Mouse (Mus musculus): ENCODE measurements around the gene Maco1. TPM values are rescaled to one million over a fixed set of nuclear protein-coding genes. Genes with fewer than 3 reads are reported as not detected.
A peak's percentile ranks its signal among the peaks of the same experiment; 100 is the strongest.

The Maco1 gene
- polyA plus RNA-seq, 1 experiment from 2014 or later, result 34.4 TPM

DNA sequence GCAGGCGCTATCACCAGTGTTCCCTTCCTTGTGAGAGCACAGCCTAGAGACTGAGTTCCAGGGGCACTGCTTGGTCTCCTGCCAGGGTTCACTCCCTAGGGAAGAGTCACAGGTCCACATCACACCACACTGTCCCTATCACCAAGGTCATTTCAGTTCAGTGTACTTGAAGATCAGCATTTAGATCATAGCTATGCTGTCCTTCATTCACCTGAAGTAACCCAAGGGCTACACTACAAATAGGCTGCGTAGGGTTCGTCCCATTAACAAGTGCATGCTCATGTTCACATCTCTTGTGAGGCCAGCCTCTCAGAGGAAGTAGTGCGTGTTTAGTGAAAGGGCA lies 38.9 kb downstream of the Maco1 start:
- Histone ChIP-seq H3K36me3 (ENCODE audit: insufficient read depth) (peaks cover 51% of the 10 kb centered on the region), H3K4me3 (ENCODE audit: low read depth, low read length) (no peak overlapping the region), H3K9me3 (ENCODE audit: low read depth, low read length) (no peaks in the 10 kb centered on the region), H3K27me3 (ENCODE audit: insufficient read depth, low read length) (no peaks in the 10 kb centered on the region), H3K4me1 (ENCODE audit: insufficient read depth) (no peaks in the 10 kb centered on the region), H3K27ac (ENCODE audit: low read depth) (no peak overlapping the region), H3K9ac (no peak overlapping the region), H3K4me2 (no peak overlapping the region)
- no peak for TF ChIP-seq CTCF (IDR thresholded peaks at IDR 0.05; ENCODE audit: low read depth)
- 90% methylated on average over 4 of the region's 4 CpGs for WGBS
- DNase-seq (no peak), ATAC-seq (ENCODE audit: insufficient read depth) (no peak)

DNA sequence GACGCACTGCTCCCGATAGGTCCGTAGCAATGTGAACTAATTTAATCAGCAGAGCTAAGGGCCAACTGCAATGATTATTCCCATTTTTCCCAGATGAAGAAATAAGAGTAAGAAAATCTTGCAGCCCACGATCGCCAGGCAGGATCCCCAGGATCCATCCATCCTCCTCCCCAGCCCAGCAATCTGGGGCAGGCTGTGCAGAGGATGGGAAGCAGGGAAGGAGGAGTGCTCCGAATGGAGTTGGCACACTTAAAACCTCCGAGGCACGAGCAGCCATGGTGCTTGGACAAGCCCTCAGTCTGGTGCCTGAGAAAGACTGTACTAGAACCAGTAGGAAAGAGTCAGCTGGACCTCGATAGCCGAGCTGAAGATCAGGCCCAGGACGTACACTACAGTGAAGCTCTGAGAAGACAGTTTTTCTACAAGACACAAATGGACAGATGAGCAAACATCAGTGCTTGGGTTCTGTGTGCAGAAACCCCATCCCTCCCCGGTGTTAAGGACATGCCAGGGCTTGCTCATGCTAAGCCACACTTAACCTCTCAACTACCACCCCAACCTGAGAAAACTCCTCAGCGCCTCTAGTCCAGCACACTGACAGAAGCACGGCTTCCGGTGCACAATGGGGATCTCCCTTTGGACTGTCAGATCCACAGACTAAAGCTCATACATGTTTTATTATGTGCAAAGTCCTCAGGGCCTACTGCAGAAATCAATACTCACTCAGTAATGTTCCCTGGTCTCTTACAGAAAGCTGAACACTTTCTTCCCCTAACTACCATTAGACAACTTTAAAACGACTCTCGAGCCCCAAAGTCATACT lies 39.5 kb downstream of the Maco1 start:
- Histone ChIP-seq H3K9me3 (ENCODE audit: low read depth, low read length) (no peaks in the 10 kb centered on the region), H3K4me3 (ENCODE audit: low read depth, low read length) (no peak overlapping the region), H3K4me2 (no peak overlapping the region), H3K27ac (ENCODE audit: low read depth) (no peak overlapping the region), H3K27me3 (ENCODE audit: insufficient read depth, low read length) (no peaks in the 10 kb centered on the region), H3K9ac (no peak overlapping the region), H3K4me1 (ENCODE audit: insufficient read depth) (no peaks in the 10 kb centered on the region), H3K36me3 (ENCODE audit: insufficient read depth) (peaks cover 57% of the 10 kb centered on the region)
- no peak for ATAC-seq (ENCODE audit: insufficient read depth)
- no peak for TF ChIP-seq CTCF (IDR thresholded peaks at IDR 0.05; ENCODE audit: low read depth)
- 87% methylated on average over 17 of the region's 17 CpGs for WGBS
- no peak for DNase-seq

DNA sequence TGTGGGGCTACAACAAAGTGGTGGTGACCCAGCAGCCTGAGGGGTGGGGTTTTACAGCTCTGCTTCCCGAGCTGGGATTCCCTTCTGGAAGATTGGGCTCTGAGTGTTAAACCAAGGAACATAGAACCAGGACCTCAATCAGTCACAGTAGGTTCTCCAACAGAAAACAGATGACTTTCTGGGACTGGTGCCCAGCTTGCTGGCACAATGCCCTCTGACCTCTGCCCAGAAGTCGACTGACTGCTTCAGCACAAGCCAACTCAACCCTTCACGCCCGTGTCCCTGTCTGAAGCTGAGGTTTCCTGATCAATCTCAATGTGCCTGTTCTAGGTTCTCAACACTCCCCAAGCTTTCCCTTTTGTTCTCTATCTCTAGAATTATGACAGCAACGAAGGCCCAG lies 48.4 kb downstream of the Maco1 start:
- Histone ChIP-seq H3K9ac (no peak overlapping the region), H3K4me2 (no peak overlapping the region), H3K36me3 (ENCODE audit: insufficient read depth) (peaks cover 92% of the 10 kb centered on the region), H3K4me1 (ENCODE audit: insufficient read depth) (no peaks in the 10 kb centered on the region), H3K4me3 (ENCODE audit: low read depth, low read length) (no peak overlapping the region), H3K27me3 (ENCODE audit: insufficient read depth, low read length) (no peaks in the 10 kb centered on the region), H3K9me3 (ENCODE audit: low read depth, low read length) (no peaks in the 10 kb centered on the region), H3K27ac (ENCODE audit: low read depth) (no peak overlapping the region)
- no peak for TF ChIP-seq CTCF (IDR thresholded peaks at IDR 0.05; ENCODE audit: low read depth)
- DNase-seq, result peak; percentile 48
- no peak for ATAC-seq (ENCODE audit: insufficient read depth)
- whole genome bisulfite sequencing, result 44% methylated on average over 5 of the region's 5 CpGs

DNA sequence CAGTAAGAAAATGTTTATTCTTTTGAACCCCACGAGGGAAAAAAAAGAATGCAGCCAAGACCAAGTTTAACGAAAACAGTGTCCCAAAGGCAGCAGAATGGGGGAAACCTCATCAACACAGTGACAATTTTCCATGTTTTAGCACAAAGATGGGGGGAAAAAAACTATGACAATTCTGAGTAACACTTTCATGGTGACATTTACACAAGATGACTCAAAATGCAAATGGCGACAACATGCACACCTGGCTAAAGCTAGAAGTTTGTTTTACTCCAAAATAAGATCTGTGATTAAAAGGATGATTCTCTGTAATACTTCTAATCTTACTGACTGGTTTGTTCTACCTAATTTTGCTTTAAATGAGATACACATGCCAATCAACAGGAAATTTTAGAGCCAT lies 50.4 kb downstream of the Maco1 start:
- Histone ChIP-seq H3K36me3 (ENCODE audit: insufficient read depth) (peaks cover 72% of the 10 kb centered on the region), H3K4me2 (no peak overlapping the region), H3K27me3 (ENCODE audit: insufficient read depth, low read length) (no peaks in the 10 kb centered on the region), H3K4me3 (ENCODE audit: low read depth, low read length) (no peak overlapping the region), H3K9me3 (ENCODE audit: low read depth, low read length) (no peaks in the 10 kb centered on the region), H3K9ac (no peak overlapping the region), H3K4me1 (ENCODE audit: insufficient read depth) (no peaks in the 10 kb centered on the region), H3K27ac (ENCODE audit: low read depth) (no peak overlapping the region)
- DNase-seq (no peak), ATAC-seq (ENCODE audit: insufficient read depth) (no peak)
- TF ChIP-seq CTCF (IDR thresholded peaks at IDR 0.05; ENCODE audit: low read depth), result no peak
- WGBS, result 61% methylated on average over 3 of the region's 3 CpGs

DNA sequence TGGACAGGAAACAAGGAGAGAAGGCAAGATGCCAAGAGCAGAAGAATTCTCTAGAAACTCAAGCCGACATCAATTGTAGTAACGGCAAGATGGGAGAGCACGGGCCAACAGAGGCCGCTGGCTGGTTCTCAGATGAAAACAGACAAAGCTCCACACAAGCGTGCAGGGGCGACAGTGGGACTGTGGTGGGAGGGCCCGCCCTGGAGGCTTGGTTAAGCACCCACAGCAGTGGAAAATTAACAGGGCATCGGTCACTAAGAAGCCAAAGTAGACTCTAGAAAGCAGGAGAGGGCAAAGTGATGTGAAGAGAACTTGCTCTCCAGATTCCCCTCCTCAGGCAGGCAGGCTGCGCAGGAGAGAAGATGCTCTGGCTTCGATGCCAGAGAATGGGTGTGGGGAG lies 51.0 kb downstream of the Maco1 start:
- no peak for TF ChIP-seq CTCF (IDR thresholded peaks at IDR 0.05; ENCODE audit: low read depth)
- ATAC-seq (ENCODE audit: insufficient read depth) (no peak), DNase-seq (no peak)
- Histone ChIP-seq H3K27me3 (ENCODE audit: insufficient read depth, low read length) (no peaks in the 10 kb centered on the region), H3K4me1 (ENCODE audit: insufficient read depth) (0 out of 2 replicates have a peak, but pooled peaks cover 3% of the 10 kb centered on the region), H3K4me3 (ENCODE audit: low read depth, low read length) (no peak overlapping the region), H3K27ac (ENCODE audit: low read depth) (no peak overlapping the region), H3K4me2 (no peak overlapping the region), H3K36me3 (ENCODE audit: insufficient read depth) (peaks cover 66% of the 10 kb centered on the region), H3K9ac (no peak overlapping the region), H3K9me3 (ENCODE audit: low read depth, low read length) (no peaks in the 10 kb centered on the region)
- 90% methylated on average over 10 of the region's 10 CpGs for WGBS

DNA sequence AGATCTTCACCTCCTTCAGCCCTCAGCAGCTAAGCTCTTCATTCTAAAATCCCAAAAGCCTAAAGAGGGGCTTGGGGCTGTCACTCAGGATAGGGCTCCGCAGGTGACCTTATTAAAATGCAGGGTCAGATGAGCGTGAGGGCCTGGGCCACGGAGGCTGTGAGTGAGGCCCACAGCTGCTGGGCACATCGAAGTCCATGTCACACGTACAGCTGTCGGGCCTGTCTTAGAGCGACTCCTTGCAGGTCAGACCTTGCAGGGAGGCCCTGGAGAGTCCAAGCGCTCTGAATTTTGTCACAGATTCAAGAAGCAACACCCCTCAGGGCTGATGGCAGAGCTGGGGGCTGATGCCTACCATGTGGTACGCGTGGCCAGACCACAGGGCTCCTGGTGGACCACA lies 52.5 kb downstream of the Maco1 start:
- Histone ChIP-seq H3K9me3 (ENCODE audit: low read depth, low read length) (no peaks in the 10 kb centered on the region), H3K27me3 (ENCODE audit: insufficient read depth, low read length) (no peaks in the 10 kb centered on the region), H3K4me2 (no peak overlapping the region), H3K36me3 (ENCODE audit: insufficient read depth) (peaks cover 52% of the 10 kb centered on the region), H3K4me1 (ENCODE audit: insufficient read depth) (0 out of 2 replicates have a peak, but pooled peaks cover 4% of the 10 kb centered on the region), H3K4me3 (ENCODE audit: low read depth, low read length) (no peak overlapping the region), H3K9ac (no peak overlapping the region), H3K27ac (ENCODE audit: low read depth) (no peak overlapping the region)
- TF ChIP-seq CTCF (IDR thresholded peaks at IDR 0.05; ENCODE audit: low read depth), result no peak
- DNase-seq (no peak), ATAC-seq (ENCODE audit: insufficient read depth) (no peak)
- 67% methylated on average over 10 of the region's 10 CpGs for WGBS

DNA sequence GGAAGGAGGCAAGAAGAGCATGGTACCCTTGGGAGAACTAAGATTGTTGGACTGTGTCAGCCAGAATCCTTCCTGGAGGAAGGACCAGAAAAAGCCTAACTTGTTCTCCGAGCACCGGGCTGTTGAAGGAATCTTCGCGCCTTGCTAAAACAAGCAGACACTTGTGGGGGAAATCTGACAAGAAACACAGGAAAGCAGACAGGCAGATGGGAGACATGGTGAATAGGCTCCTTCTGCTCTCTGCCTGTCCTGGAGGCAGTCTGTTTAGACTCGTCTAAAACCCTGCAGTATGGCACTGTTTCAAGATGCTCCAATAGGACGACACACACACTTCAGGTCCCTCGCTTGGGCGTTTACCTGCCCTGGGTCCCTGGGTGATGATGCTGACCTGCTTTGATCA lies 53.0 kb downstream of the Maco1 start:
- Histone ChIP-seq H3K4me1 (ENCODE audit: insufficient read depth) (0 out of 2 replicates have a peak, but pooled peaks cover 4% of the 10 kb centered on the region), H3K27ac (ENCODE audit: low read depth) (no peak overlapping the region), H3K4me2 (no peak overlapping the region), H3K9me3 (ENCODE audit: low read depth, low read length) (no peaks in the 10 kb centered on the region), H3K9ac (no peak overlapping the region), H3K36me3 (ENCODE audit: insufficient read depth) (peaks cover 46% of the 10 kb centered on the region), H3K4me3 (ENCODE audit: low read depth, low read length) (no peak overlapping the region), H3K27me3 (ENCODE audit: insufficient read depth, low read length) (no peaks in the 10 kb centered on the region)
- TF ChIP-seq CTCF (IDR thresholded peaks at IDR 0.05; ENCODE audit: low read depth), result no peak
- WGBS, result 58% methylated on average over 8 of the region's 8 CpGs
- ATAC-seq (ENCODE audit: insufficient read depth), result no peak
- no peak for DNase-seq

All from lung, embryonic 14.5 days (tissue).